Mouse (Mus musculus) natural killer cell, adult 2 months (primary cell): ENCODE results near the gene Col4a3.
A peak's percentile ranks its signal among the peaks of the same experiment; 100 is the strongest.

Source experiments
- DNase-seq, 2 experiments: peaks; one replicate each; pipeline ENCODE4 v3.0.0; 2022; ENCODE audit warnings: low spot score in 2 of 2

The Col4a3 gene

DNA sequence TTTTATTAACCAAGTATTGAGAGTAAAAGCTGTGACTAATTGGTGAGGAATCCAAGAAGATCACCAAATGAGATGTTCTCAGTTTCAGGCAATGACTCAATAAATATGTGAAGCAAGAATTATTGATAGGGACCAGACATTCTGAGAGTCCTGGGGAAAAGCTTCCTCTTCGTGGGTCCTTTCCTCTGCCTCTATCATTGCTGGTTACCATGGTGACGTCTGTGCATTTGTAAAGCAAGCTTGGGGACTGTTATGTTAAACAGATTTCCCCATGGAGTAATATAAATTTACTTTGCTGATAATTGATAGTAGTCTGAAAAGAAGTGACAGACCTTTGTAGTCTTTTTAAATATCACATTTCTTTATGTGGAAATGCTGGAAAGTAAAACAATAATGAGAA is 76.8 kb downstream of the Col4a3 start:
- no peak for DNase-seq

- DNase-seq = no peak
Observed at GRCm38 (mm10) chr1:82686328-82686727, 99.6 kb downstream of the Col4a3 start.

- no peak for DNase-seq
Observed at GRCm38 (mm10) chr1:82686866-82687265, 100.1 kb downstream of the Col4a3 start.

DNA sequence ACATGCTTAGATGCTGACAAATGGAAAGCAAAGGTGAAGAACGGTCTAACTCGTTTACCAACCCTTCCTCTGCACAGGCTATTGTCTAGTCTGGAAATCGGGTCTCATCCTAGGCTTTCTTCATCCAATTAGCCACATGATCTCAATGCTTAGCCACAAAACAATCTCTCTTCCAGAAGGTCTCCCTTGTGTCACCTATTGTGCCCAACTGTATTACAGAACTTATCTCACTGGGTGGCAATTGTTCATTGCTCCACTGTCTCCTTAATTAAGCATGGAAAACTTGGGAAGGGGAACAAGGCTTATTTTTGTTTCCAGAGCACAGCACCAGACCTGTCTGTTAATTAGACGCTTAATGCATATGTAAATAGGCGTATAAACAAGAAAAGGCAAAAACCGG is 101.2 kb downstream of the Col4a3 start:
- no peak for DNase-seq

DNA sequence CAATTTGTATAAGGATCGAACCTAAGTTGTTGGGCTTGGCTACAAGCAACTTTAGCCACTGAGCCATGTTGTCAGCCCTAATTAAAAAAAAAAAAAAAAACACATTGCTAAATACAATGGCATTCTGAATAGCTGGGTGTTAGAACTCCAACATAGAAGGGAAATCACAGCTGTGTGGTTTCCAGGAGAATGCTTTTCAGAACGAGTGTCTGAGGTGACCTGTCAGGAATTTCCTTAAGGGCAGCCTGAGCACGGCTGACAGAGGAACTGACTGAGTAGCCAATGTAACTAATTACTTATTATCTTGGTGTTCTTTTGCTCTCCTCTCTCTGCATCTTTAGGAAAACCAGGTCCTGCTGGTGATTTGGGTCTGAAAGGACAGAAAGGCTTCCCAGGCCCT is 109.2 kb downstream of the Col4a3 start:
- no peak for DNase-seq

GRCm38 (mm10) chr1:82717816-82718512 is 131.2 kb downstream of the Col4a3 start:
- DNase-seq = no peak

GRCm38 (mm10) chr1:82724339-82725025 is 137.8 kb downstream of the Col4a3 start, which contains the start of gene Mff:
TSS of gene Mff (plus strand) at chr1:82724890.
- DNase-seq = peak; percentile 90

- DNase-seq = no peak
Observed at GRCm38 (mm10) chr1:82725026-82725874, 138.5 kb downstream of the Col4a3 start.

- DNase-seq = no peak
Observed at GRCm38 (mm10) chr1:82725875-82726185, 139.1 kb downstream of the Col4a3 start.

DNA sequence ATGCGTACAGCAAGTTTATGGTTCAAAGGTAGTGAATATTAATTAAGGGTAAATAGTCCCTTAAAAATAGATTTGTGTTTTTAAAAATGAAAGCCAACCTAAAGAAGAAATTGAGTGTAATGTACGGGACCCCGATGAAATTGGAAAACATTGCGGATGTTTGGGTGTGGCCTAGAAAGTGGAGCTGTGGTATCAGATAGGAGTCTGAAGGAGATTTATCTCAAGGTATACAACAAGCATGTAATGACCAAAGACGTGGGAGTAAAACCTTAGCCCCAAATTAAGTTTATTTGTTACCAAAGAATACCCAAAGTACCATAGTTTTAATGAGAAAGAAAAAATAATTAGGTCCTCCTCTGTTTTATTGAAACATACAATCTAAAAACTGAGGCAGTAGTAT is 139.8 kb downstream of the Col4a3 start:
- no peak for DNase-seq

GRCm38 (mm10) chr1:82733357-82733756 is 146.6 kb downstream of the Col4a3 start:
- DNase-seq = no peak

DNA sequence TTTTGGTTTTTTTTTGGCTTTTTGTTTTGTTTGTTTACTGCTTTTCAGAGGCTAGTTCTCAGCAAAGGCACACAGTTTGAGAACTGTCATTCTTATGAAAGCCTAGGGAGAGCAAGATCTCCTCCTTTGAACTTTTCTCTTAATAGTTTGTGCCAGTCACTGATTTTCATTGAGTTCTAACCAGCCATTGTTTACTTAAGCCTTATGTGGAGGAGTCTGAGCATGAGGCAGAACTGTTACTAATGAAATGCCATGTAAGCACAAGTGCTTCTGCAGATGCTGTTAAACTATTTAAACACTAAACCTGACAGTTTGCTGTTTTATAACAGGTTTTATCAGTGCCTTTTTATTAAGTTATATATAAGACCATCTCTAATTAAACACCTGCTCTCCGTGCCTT is 151.3 kb downstream of the Col4a3 start:
- DNase-seq = no peak

GRCm38 (mm10) chr1:82741539-82741938 is 154.8 kb downstream of the Col4a3 start:
- no peak for DNase-seq

DNA sequence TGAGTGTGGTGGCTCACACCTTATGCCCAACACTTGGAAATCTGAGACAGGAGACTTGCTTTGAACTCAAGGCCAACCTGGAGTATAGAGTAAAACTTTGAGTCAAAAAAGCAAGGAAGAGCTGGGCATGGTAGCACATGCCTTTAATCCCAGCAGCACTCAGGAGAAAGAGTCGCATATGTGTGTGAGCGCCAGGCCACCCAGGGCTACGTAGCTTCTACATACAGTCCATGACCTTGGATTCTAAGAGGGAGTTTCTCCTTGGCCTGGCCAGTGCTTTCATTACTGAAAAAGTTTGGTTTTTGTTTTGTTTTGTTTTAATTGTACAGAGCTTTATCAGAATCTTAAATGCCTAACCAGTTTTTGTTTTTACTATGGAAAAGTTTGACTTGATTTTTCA is 157.2 kb downstream of the Col4a3 start:
- no peak for DNase-seq

DNA sequence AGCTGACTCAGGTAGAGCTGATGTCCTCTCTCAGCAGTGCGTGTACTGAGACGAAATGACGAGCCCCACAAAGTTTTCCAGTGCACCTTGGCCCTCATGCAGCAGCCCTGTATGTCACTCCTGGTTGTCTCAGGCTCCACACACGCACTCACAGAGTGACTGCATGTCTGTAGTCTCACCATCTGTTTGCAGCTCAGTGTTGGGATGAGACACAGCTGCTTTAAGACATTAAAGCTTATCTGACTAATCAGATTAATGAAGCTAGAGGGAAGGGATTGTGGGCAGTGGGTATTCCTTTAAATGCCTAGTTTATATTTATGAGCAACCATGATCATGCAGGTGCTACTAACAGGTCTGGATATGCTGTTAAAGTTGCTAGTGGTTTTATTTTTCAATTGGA is 159.7 kb downstream of the Col4a3 start:
- DNase-seq = no peak

DNA sequence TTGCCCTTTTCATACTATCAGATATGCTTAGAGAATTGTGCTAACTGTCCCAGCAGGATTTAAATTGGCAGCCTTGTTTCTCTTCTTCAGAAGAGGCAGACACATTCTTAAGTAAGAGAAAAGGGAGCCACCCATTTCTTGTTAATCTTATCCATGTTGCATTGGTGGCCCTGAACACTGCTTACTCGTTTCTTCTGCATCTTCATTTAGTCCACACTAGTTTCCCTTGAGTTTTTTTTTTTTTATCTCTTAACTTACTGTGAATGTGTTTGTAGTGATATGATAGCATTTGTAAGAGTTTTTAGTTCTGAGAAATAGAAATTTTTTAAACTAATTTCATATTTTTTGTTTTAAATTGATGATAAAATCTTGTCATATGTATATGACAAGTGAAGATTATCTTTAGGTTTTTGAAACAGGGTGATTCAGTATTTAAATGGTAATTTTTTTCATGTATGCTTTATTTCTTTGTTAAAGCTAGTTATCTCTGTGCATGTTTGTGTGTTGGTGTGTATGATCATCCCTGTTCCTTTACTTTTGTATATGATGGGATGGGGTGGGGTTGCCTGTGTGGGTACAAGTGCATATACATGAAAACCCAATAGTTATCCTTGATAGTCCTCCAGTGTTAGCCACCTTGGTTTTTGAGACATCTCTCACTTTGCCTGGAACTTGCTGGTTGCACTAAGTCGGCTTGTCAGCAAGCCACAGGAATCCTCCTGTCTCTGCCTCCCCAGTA is 161.2 kb downstream of the Col4a3 start:
- DNase-seq = no peak

DNA sequence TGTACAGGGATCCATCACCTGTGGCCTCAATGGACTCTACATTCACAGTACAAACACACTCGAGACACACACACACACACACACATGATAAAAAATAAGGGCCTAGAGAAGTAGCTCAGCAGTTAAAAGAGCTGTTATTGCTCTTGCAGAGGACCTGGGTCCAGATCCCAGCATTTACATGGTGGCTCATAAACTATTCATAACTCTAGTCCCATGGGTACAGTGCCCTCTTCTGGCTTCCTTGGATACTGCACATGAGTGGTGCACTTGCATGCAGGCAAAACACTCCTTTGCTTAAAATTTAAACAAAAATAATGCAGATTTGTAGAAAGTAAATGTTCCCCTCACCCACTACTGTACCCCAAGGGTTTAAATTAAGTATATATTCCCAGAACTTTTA is 172.8 kb downstream of the Col4a3 start:
- no peak for DNase-seq

DNA sequence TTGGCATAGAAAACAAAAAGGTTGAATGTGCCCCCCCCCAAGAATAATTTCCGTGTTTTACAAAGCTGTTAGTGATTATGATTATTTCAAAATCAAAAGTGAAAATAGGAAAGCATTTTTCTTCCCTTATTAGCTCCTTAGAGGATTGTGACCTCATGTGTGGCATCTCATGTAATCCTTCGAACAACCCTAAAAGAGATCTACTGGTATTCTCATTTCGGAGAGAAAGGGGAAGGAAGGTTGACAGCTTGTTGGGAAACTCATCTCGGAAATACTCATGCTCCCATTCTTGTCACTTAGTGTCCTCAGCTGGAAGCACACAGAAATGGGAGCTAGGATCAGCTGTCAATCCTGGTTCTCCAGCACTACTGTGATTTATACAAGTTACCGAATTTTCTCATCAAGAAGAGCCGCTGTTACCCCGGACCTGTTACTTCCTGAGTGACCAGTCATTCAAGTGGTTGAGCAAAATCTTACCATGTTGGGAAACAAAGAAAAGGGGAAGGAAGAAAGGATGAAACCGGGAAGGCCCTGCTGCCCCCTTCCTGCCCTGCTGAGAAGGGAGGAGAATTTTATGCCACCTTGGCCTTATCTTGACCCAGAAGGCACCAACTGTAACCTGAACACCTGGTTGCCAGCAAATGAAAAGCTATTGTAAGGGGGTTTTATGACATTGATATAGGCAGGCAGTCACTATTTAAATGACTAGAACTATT is 174.9 kb downstream of the Col4a3 start:
- DNase-seq = no peak

DNA sequence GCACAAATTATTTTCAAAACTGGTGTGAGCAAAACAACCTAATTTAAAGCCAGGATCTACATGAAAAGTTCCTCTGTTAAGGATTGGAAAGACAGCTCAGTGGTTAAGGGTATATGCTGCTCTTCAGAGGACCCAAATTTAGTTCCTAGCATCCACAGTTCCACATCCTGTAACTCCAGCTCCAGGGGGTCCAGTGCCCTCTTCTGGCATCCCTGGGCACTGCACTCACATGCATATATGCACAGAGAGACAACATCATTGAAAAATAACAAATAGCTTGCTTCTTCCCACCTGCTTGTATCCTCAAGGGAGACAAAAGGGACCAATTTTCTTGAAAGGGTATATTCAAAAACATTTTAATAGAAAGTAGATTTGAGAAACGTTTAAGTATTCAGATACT is 175.6 kb downstream of the Col4a3 start:
- no peak for DNase-seq

- no peak for DNase-seq
Observed at GRCm38 (mm10) chr1:82766227-82766626, 179.5 kb downstream of the Col4a3 start.

- no peak for DNase-seq
Observed at GRCm38 (mm10) chr1:82766641-82767040, 179.9 kb downstream of the Col4a3 start.
